Mouse (Mus musculus) midbrain, embryonic 16.5 days (tissue): ENCODE measurements at regions not wholly inside any gene's neighbourhood (a gene's known extent, or its start where the extent isn't known, plus 50 kb on each side); places are given as distances from the start of the nearest gene placed in this dataset.

Source experiments
- ATAC-seq: fragments of 200-750 bp; cut with Nextera tagmentation; 2 replicates; pipeline ENCODE4 v1.8.0; 2017; ENCODE audit warnings: moderate TSS enrichment
- H3K27ac ChIP-seq: fragments of 300-500 bp; sonication (generic); 2 replicates; pipeline ENCODE4 v1.5.1; 2014; ENCODE audit warnings: mild to moderate bottlenecking, low read length, mixed read lengths
- H3K27me3 ChIP-seq: fragments of 300-500 bp; sonication (generic); 2 replicates; pipeline ENCODE4 v1.6.1; 2014; ENCODE audit warnings: low read depth, low read length, mixed read lengths; ENCODE audit not compliant: control insufficient read depth, insufficient read depth
- H3K36me3 ChIP-seq: fragments of 300-500 bp; sonication (generic); 2 replicates; pipeline ENCODE4 v1.6.1; 2014; ENCODE audit warnings: mild to moderate bottlenecking, low read length, moderate library complexity, mixed read lengths; ENCODE audit not compliant: control insufficient read depth, insufficient read depth
- H3K4me1 ChIP-seq: fragments of 300-500 bp; sonication (generic); 2 replicates; pipeline ENCODE4 v1.6.1; 2014; ENCODE audit warnings: mild to moderate bottlenecking, low read length, mixed read lengths; ENCODE audit not compliant: control insufficient read depth, insufficient read depth
- H3K4me2 ChIP-seq: fragments of 300-500 bp; sonication (generic); 2 replicates; pipeline ENCODE4 v1.6.1; 2014; ENCODE audit warnings: mild to moderate bottlenecking, low read length, mixed read lengths
- H3K4me3 ChIP-seq: fragments of 300-500 bp; sonication (generic); 2 replicates; pipeline ENCODE4 v1.5.1; 2014; ENCODE audit warnings: low read depth, mild to moderate bottlenecking, low read length, moderate library complexity, mixed read lengths
- H3K9ac ChIP-seq: fragments of 300-500 bp; sonication (generic); 2 replicates; pipeline ENCODE4 v1.6.1; 2014; ENCODE audit warnings: low read depth, low read length, mixed read lengths
- H3K9me3 ChIP-seq: fragments of 300-500 bp; sonication (generic); replicated peaks from 2 replicates; pipeline ENCODE4 v1.6.1; 2014; ENCODE audit warnings: mild to moderate bottlenecking, low read length, mixed read lengths; ENCODE audit not compliant: control insufficient read depth, poor library complexity, severe bottlenecking
- WGBS: fragments of 180-500 bp; shearing (Covaris S2); extraction: QIAGEN DNeasy Blood & Tissue Kit; methylation state at CpG from one replicate; pipeline ENCODE4 v1.1.7; 2014; 5-methylcytosine and 5-hydroxymethylcytosine counted together

- WGBS: 94% methylated on average over 4 of the region's 4 CpGs
- H3K4me1 ChIP-seq: no peaks in the 10 kb centered on the region
- H3K27ac ChIP-seq: no peak overlapping the region
- H3K9ac ChIP-seq: no peak overlapping the region
- H3K4me3 ChIP-seq: no peak overlapping the region
- H3K36me3 ChIP-seq: no peaks in the 10 kb centered on the region
- no peaks in the 10 kb centered on the region for H3K9me3 ChIP-seq
- no peak for ATAC-seq
- no peak overlapping the region for H3K4me2 ChIP-seq
- H3K27me3 ChIP-seq: no peaks in the 10 kb centered on the region
Observed at GRCm38 (mm10) chr12:94229894-94230293, 1462.1 kb upstream of the Flrt2 start.

- Histone ChIP-seq H3K27ac (no peak overlapping the region), H3K4me3 (no peak overlapping the region), H3K27me3 (no peaks in the 10 kb centered on the region), H3K9ac (no peak overlapping the region), H3K4me1 (no peaks in the 10 kb centered on the region), H3K36me3 (no peaks in the 10 kb centered on the region), H3K9me3 (no peaks in the 10 kb centered on the region), H3K4me2 (no peak overlapping the region)
- 71% methylated on average over 2 of the region's 2 CpGs for WGBS
- no peak for ATAC-seq
Observed at GRCm38 (mm10) chr12:94245366-94245765, 1446.7 kb upstream of the Flrt2 start.

GRCm38 (mm10) chr12:94247362-94247761 is 1444.7 kb upstream of the Flrt2 start:
- Histone ChIP-seq H3K9ac (no peak overlapping the region), H3K4me3 (no peak overlapping the region), H3K36me3 (no peaks in the 10 kb centered on the region), H3K27ac (no peak overlapping the region), H3K27me3 (no peaks in the 10 kb centered on the region), H3K4me1 (no peaks in the 10 kb centered on the region), H3K9me3 (no peaks in the 10 kb centered on the region), H3K4me2 (no peak overlapping the region)
- no peak for ATAC-seq

GRCm38 (mm10) chr12:94252957-94253633 is 1438.9 kb upstream of the Flrt2 start:
- no peaks in the 10 kb centered on the region for H3K27me3 ChIP-seq
- ATAC-seq: no peak
- no peaks in the 10 kb centered on the region for H3K4me1 ChIP-seq
- H3K9ac ChIP-seq: no peak overlapping the region
- H3K36me3 ChIP-seq: no peaks in the 10 kb centered on the region
- H3K4me3 ChIP-seq: no peak overlapping the region
- no peak overlapping the region for H3K27ac ChIP-seq
- no peaks in the 10 kb centered on the region for H3K9me3 ChIP-seq
- WGBS: 65% methylated on average over 8 of the region's 8 CpGs
- H3K4me2 ChIP-seq: no peak overlapping the region

GRCm38 (mm10) chr12:94280946-94281345 is 1411.1 kb upstream of the Flrt2 start:
- Histone ChIP-seq H3K27ac (no peak overlapping the region), H3K27me3 (no peaks in the 10 kb centered on the region)

GRCm38 (mm10) chr12:94282931-94283330 is 1409.1 kb upstream of the Flrt2 start:
- WGBS: 96% methylated on average over 3 of the region's 3 CpGs
- no peak overlapping the region for H3K4me2 ChIP-seq
- no peak for ATAC-seq

More at GRCm38 (mm10) chr12:94280946-94281345, 1411.1 kb upstream of the Flrt2 start:
- Histone ChIP-seq H3K9ac (no peak overlapping the region), H3K36me3 (no peaks in the 10 kb centered on the region), H3K4me1 (no peaks in the 10 kb centered on the region), H3K4me3 (no peak overlapping the region), H3K4me2 (no peak overlapping the region), H3K9me3 (no peaks in the 10 kb centered on the region)
- WGBS: 70% methylated on average over 2 of the region's 2 CpGs
- no peak for ATAC-seq

GRCm38 (mm10) chr12:94283572-94283971 is 1408.5 kb upstream of the Flrt2 start:
- H3K36me3 ChIP-seq: no peaks in the 10 kb centered on the region
- no peak overlapping the region for H3K4me2 ChIP-seq
- no peak overlapping the region for H3K4me3 ChIP-seq
- H3K27me3 ChIP-seq: no peaks in the 10 kb centered on the region
- WGBS: 88% methylated on average over 3 of the region's 3 CpGs
- no peaks in the 10 kb centered on the region for H3K4me1 ChIP-seq
- no peak for ATAC-seq
- no peaks in the 10 kb centered on the region for H3K9me3 ChIP-seq
- no peak overlapping the region for H3K27ac ChIP-seq
- no peak overlapping the region for H3K9ac ChIP-seq

More at GRCm38 (mm10) chr12:94282931-94283330, 1409.1 kb upstream of the Flrt2 start:
- Histone ChIP-seq H3K4me1 (no peaks in the 10 kb centered on the region), H3K36me3 (no peaks in the 10 kb centered on the region), H3K9me3 (no peaks in the 10 kb centered on the region), H3K9ac (no peak overlapping the region), H3K27ac (no peak overlapping the region), H3K4me3 (no peak overlapping the region), H3K27me3 (no peaks in the 10 kb centered on the region)

GRCm38 (mm10) chr12:94297864-94298263 is 1394.2 kb upstream of the Flrt2 start:
- Histone ChIP-seq H3K4me1 (no peaks in the 10 kb centered on the region), H3K4me3 (no peak overlapping the region), H3K27me3 (no peaks in the 10 kb centered on the region), H3K4me2 (no peak overlapping the region), H3K9me3 (no peaks in the 10 kb centered on the region), H3K9ac (no peak overlapping the region), H3K27ac (no peak overlapping the region), H3K36me3 (no peaks in the 10 kb centered on the region)
- no peak for ATAC-seq
- 97% methylated on average over 5 of the region's 5 CpGs for WGBS

GRCm38 (mm10) chr12:94332351-94332750 is 1359.7 kb upstream of the Flrt2 start:
- H3K36me3 ChIP-seq: no peaks in the 10 kb centered on the region
- no peak overlapping the region for H3K4me3 ChIP-seq
- no peak for ATAC-seq
- H3K27ac ChIP-seq: no peak overlapping the region
- WGBS: 90% methylated on average over 5 of the region's 5 CpGs
- H3K4me1 ChIP-seq: no peaks in the 10 kb centered on the region
- H3K9ac ChIP-seq: no peak overlapping the region
- H3K9me3 ChIP-seq: no peaks in the 10 kb centered on the region
- H3K4me2 ChIP-seq: no peak overlapping the region
- no peaks in the 10 kb centered on the region for H3K27me3 ChIP-seq
